Mouse (Mus musculus) ES-Bruce4 (cell line): ENCODE data around the gene Gm8159.
"Not testable (repeated sequence)": the region's sequence is repeated elsewhere in the genome, so short reads cannot be mapped to it uniquely, and the experiment has no call there.

ENCODE experiments used
- CTCF ChIP-seq: IDR thresholded peaks from one replicate; pipeline ENCODE4 v1.8.1; 2011; ENCODE audit warnings: low read depth, low read length
- EP300 ChIP-seq: IDR thresholded peaks from 2 replicates; pipeline ENCODE4 v1.6.1; 2011; ENCODE audit warnings: low read depth, low read length; ENCODE audit not compliant: insufficient read depth
- POLR2A ChIP-seq: IDR thresholded peaks from one replicate; pipeline ENCODE4 v1.8.1; 2011; ENCODE audit warnings: low read length; ENCODE audit not compliant: insufficient read depth

DNA sequence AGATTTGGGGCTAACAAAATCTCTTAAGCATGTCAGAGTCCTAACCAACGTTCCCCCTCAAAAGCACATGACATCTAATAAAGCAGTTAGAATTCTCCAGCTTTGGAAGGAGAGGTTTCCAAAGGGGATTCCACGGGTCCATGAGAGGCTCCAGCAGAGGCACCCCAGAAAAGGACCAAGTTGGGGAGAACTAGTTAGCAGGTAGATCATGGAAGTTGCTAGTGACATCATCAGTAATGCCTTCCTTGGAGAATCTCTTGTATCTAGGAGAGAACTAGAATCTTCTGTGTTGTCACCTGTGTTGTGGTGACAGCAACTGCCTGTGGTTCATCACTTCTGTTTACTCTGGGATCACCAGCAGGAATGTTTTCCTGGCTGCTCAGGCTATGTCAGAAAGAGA lies at the start of gene Gm8159:
- TF ChIP-seq CTCF, POLR2A, EP300: not testable (repeated sequence)
